Mouse (Mus musculus) embryonic facial prominence, embryonic 11.5 days (tissue): ENCODE data around the gene Celf6. TPM values are rescaled to one million over a fixed set of nuclear protein-coding genes. Genes with fewer than 3 reads are reported as not detected.
A peak's percentile ranks its signal among the peaks of the same experiment; 100 is the strongest.

Source experiments
- ATAC-seq: fragments of 200-750 bp; cut with Nextera tagmentation; replicated peaks from 2 replicates; pipeline ENCODE4 v1.8.0; 2017; ENCODE audit warnings: low read depth; ENCODE audit not compliant: insufficient number of reproducible peaks, low FRiP score, low TSS enrichment
- DNase-seq: peaks from one replicate; pipeline ENCODE4 v3.0.0-alpha.2; 2015; ENCODE audit warnings: low spot score
- H3K27ac ChIP-seq: fragments of 300-500 bp; sonication (generic); replicated peaks from 2 replicates; pipeline ENCODE4 v1.5.1; 2014; ENCODE audit warnings: mild to moderate bottlenecking, low read depth, low read length, control low read depth
- H3K27me3 ChIP-seq: fragments of 300-500 bp; sonication (generic); 2 replicates; pipeline ENCODE4 v1.6.1; 2014; ENCODE audit warnings: mild to moderate bottlenecking, low read length, moderate library complexity, mixed read lengths; ENCODE audit not compliant: control insufficient read depth, insufficient read depth
- H3K36me3 ChIP-seq: fragments of 300-500 bp; sonication (generic); replicated peaks from 2 replicates; pipeline ENCODE4 v1.6.1; 2014; ENCODE audit warnings: low read depth, mild to moderate bottlenecking, low read length, moderate library complexity, mixed read lengths; ENCODE audit not compliant: control insufficient read depth, insufficient read depth
- H3K4me1 ChIP-seq: fragments of 300-500 bp; sonication (generic); 2 replicates; pipeline ENCODE4 v1.6.1; 2014; ENCODE audit warnings: low read length, mixed read lengths; ENCODE audit not compliant: control insufficient read depth, insufficient read depth
- H3K4me2 ChIP-seq: fragments of 300-500 bp; sonication (generic); 2 replicates; pipeline ENCODE4 v1.6.1; 2014; ENCODE audit warnings: low read depth, mild to moderate bottlenecking, control low read depth, low read length, moderate library complexity
- H3K4me3 ChIP-seq: fragments of 300-500 bp; sonication (generic); 2 replicates; pipeline ENCODE4 v1.5.1; 2014; ENCODE audit warnings: low read depth, low read length, control low read depth
- H3K9ac ChIP-seq: fragments of 300-500 bp; sonication (generic); replicated peaks from 2 replicates; pipeline ENCODE4 v1.6.1; 2014; ENCODE audit warnings: mild to moderate bottlenecking, control low read depth, low read length
- H3K9me3 ChIP-seq: fragments of 300-500 bp; sonication (generic); replicated peaks from 2 replicates; pipeline ENCODE4 v1.6.1; 2016; ENCODE audit warnings: mild to moderate bottlenecking, low read length, inconsistent platforms, mixed read lengths; ENCODE audit not compliant: control insufficient read depth
- WGBS: fragments of 180-500 bp; shearing (Covaris S2); extraction: QIAGEN DNeasy Blood & Tissue Kit; methylation state at CpG from one replicate; pipeline ENCODE4 v1.1.7; 2014; 5-methylcytosine and 5-hydroxymethylcytosine counted together
- polyA plus RNA-seq: library from polyadenylated mRNA; unstranded; fragments of >200 nt; fragmentation: Nextera tagmentation; extraction: Ambion mirVana; gene quantifications from 2 replicates; pipeline ENCODE4 v1.2.1, GENCODE M21; 2014

Gene Celf6
- polyA plus RNA-seq, 1 experiment from 2014 or later = 1.7 TPM

- H3K4me1 ChIP-seq = no peaks in the 10 kb centered on the region
- H3K27ac ChIP-seq = no peak overlapping the region
- H3K9me3 ChIP-seq = no peaks in the 10 kb centered on the region
- no peaks in the 10 kb centered on the region for H3K36me3 ChIP-seq
- H3K4me2 ChIP-seq = no peak overlapping the region
- ATAC-seq (no peak), DNase-seq (no peak)
- H3K4me3 ChIP-seq = no peak overlapping the region
- H3K9ac ChIP-seq = no peak overlapping the region
- H3K27me3 ChIP-seq = no peaks in the 10 kb centered on the region
- 91% methylated on average over 4 of the region's 4 CpGs for WGBS
Measured at GRCm38 (mm10) chr9:59553719-59554118, 24.0 kb upstream of the Celf6 start.

GRCm38 (mm10) chr9:59565600-59565999, 12.1 kb upstream of the Celf6 start:
- Histone ChIP-seq H3K4me2 (no peak overlapping the region), H3K27ac (no peak overlapping the region), H3K27me3 (no peaks in the 10 kb centered on the region), H3K4me3 (no peak overlapping the region), H3K9me3 (no peaks in the 10 kb centered on the region), H3K9ac (no peak overlapping the region), H3K36me3 (peaks cover 2% of the 10 kb centered on the region; the same call in 1 of the 2 replicates), H3K4me1 (no peaks in the 10 kb centered on the region)
- no peak; the same call in 1 of the 2 replicates for ATAC-seq
- DNase-seq = peak; percentile 74
- 25% methylated on average over 4 of the region's 4 CpGs for WGBS

- H3K27ac ChIP-seq = no peak overlapping the region
- no peak for ATAC-seq
- H3K4me3 ChIP-seq = no peak overlapping the region
- H3K9ac ChIP-seq = no peak overlapping the region
- 39% methylated on average over 6 of the region's 6 CpGs for WGBS
- H3K27me3 ChIP-seq = no peaks in the 10 kb centered on the region
- H3K4me1 ChIP-seq = no peaks in the 10 kb centered on the region
- DNase-seq = peak; percentile 72
- H3K36me3 ChIP-seq = peaks cover under 1% of the 10 kb centered on the region; the same call in 1 of the 2 replicates
- H3K4me2 ChIP-seq = no peak overlapping the region
- no peaks in the 10 kb centered on the region for H3K9me3 ChIP-seq
Measured at GRCm38 (mm10) chr9:59567111-59567510, 10.6 kb upstream of the Celf6 start.

- Histone ChIP-seq H3K27me3 (no peaks in the 10 kb centered on the region), H3K9ac (no peak overlapping the region), H3K27ac (no peak overlapping the region), H3K4me3 (no peak overlapping the region), H3K9me3 (no peaks in the 10 kb centered on the region), H3K4me2 (no peak overlapping the region), H3K36me3 (no peaks in the 10 kb centered on the region), H3K4me1 (no peaks in the 10 kb centered on the region)
- WGBS = 82% methylated on average over 2 of the region's 2 CpGs
- DNase-seq (no peak), ATAC-seq (no peak)
Measured at GRCm38 (mm10) chr9:59571852-59572251, 5.9 kb upstream of the Celf6 start.

GRCm38 (mm10) chr9:59577401-59577800, 316 bp upstream of the Celf6 start:
- WGBS = 15% methylated on average over 13 of the region's 13 CpGs
- Histone ChIP-seq H3K4me1 (no peaks in the 10 kb centered on the region), H3K4me3 (peak overlapping the region; percentile 22; the same call in 1 of the 2 replicates), H3K27me3 (no peaks in the 10 kb centered on the region), H3K36me3 (no peaks in the 10 kb centered on the region), H3K9ac (no peak overlapping the region), H3K27ac (no peak overlapping the region), H3K9me3 (no peaks in the 10 kb centered on the region), H3K4me2 (peak overlapping the region; percentile 59)
- no peak for DNase-seq
- ATAC-seq = no peak

- Histone ChIP-seq H3K27ac (no peak overlapping the region), H3K36me3 (no peaks in the 10 kb centered on the region), H3K4me3 (peak overlapping the region; percentile 27), H3K27me3 (no peaks in the 10 kb centered on the region), H3K4me2 (peak overlapping the region; percentile 59), H3K4me1 (no peaks in the 10 kb centered on the region), H3K9ac (no peak overlapping the region), H3K9me3 (no peaks in the 10 kb centered on the region)
- ATAC-seq (no peak), DNase-seq (no peak)
- under 1% methylated on average over 18 of the region's 20 CpGs for WGBS
Measured at GRCm38 (mm10) chr9:59578505-59578867, 769 bp downstream of the Celf6 start.

- no peaks in the 10 kb centered on the region; the same call in 1 of the 2 replicates for H3K27me3 ChIP-seq
- no peaks in the 10 kb centered on the region for H3K4me1 ChIP-seq
- H3K27ac ChIP-seq = no peak overlapping the region
- WGBS = 7% methylated on average over 13 of the region's 13 CpGs
- H3K36me3 ChIP-seq = no peaks in the 10 kb centered on the region
- H3K9me3 ChIP-seq = no peaks in the 10 kb centered on the region
- peak; percentile 82 for DNase-seq
- peak overlapping the region; percentile 17 for H3K4me3 ChIP-seq
- H3K9ac ChIP-seq = peak overlapping the region; percentile 44
- peak overlapping the region; percentile 33 for H3K4me2 ChIP-seq
- peak; percentile 71 for ATAC-seq
Measured at GRCm38 (mm10) chr9:59584871-59585308, 7.2 kb downstream of the Celf6 start.

GRCm38 (mm10) chr9:59588252-59588651, 10.5 kb downstream of the Celf6 start:
- WGBS = 72% methylated on average over 5 of the region's 5 CpGs
- no peak for DNase-seq
- no peak overlapping the region for H3K4me2 ChIP-seq
- no peak overlapping the region for H3K27ac ChIP-seq
- no peak for ATAC-seq
- no peaks in the 10 kb centered on the region for H3K36me3 ChIP-seq
- H3K4me3 ChIP-seq = no peak overlapping the region
- H3K9ac ChIP-seq = no peak overlapping the region
- no peaks in the 10 kb centered on the region for H3K4me1 ChIP-seq
- H3K27me3 ChIP-seq = no peaks in the 10 kb centered on the region; the same call in 1 of the 2 replicates
- no peaks in the 10 kb centered on the region for H3K9me3 ChIP-seq
